Mouse (Mus musculus): ENCODE data around the gene Olfr288. TPM values are rescaled to one million over a fixed set of nuclear protein-coding genes. Genes with fewer than 3 reads are reported as not detected.
A peak's percentile ranks its signal among the peaks of the same experiment; 100 is the strongest.

The Olfr288 gene
- total RNA-seq (2021), result not detected
- long read RNA-seq, experiment 1, result 0 reads
- long read RNA-seq, experiment 2, partial matches to known transcripts, result 0 of 1 reads
- long read RNA-seq, experiment 2, other reads (novel, unspliced or antisense), result 0 of 1 reads

GRCm38 (mm10) chr15:98195442-98195841, at the start of gene Olfr288:
Gene Olfr288, minus strand, starts transcription at chr15:98195542.
- no peak for DNase-seq (ENCODE audit: low spot score in 2 of 2)

GRCm38 (mm10) chr15:98235442-98235841, 40.1 kb upstream of the Olfr288 start:
- no peak for DNase-seq (ENCODE audit: low spot score in 2 of 2)

GRCm38 (mm10) chr15:98234350-98234749, 39.0 kb upstream of the Olfr288 start, which contains the start of gene Olfr286:
Gene Olfr286, minus strand, starts transcription at chr15:98234450.
- no peak for DNase-seq (ENCODE audit: low spot score in 2 of 2)

GRCm38 (mm10) chr15:98226096-98226495, 30.8 kb upstream of the Olfr288 start:
- DNase-seq (ENCODE audit: low spot score in 2 of 2), result no peak

DNA sequence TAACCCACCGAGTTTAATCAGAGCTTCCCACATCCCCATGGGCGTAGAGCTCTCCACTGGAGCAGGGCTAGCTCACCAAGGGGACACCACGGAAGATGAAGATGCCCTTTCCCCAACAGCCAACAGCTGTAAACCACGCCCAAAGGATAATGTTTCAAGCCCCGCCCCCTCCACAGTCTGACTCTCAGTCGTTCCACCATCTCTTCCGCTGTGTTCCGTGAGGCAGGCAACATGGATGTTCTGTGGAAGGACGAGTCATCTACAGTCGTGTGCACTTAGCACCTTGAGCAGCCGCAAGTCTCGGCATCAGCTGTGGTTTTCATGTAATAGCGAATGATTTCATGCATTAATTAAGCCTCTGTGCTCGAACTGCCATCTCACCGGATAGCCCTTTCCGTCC, 30.3 kb upstream of the Olfr288 start:
- DNase-seq (ENCODE audit: low spot score in 2 of 2), result no peak

GRCm38 (mm10) chr15:98222377-98222776, 27.0 kb upstream of the Olfr288 start:
- DNase-seq (ENCODE audit: low spot score in 2 of 2), result no peak

- DNase-seq (ENCODE audit: low spot score in 2 of 2), result no peak
Measured at GRCm38 (mm10) chr15:98220877-98221276, 25.5 kb upstream of the Olfr288 start, which contains the start of the genes Gm44579 and Olfr287. Gene Gm44579, minus strand, starts transcription at chr15:98220977. Gene Olfr287, minus strand, starts transcription at chr15:98221056.

- DNase-seq (ENCODE audit: low spot score in 2 of 2), result no peak
Measured at GRCm38 (mm10) chr15:98214130-98214529, 18.8 kb upstream of the Olfr288 start.

- DNase-seq (ENCODE audit: low spot score in 2 of 2), result no peak
Measured at GRCm38 (mm10) chr15:98213336-98213870, 18.1 kb upstream of the Olfr288 start.

GRCm38 (mm10) chr15:98209676-98210075, 14.3 kb upstream of the Olfr288 start:
- no peak for DNase-seq (ENCODE audit: low spot score in 2 of 2)

DNA sequence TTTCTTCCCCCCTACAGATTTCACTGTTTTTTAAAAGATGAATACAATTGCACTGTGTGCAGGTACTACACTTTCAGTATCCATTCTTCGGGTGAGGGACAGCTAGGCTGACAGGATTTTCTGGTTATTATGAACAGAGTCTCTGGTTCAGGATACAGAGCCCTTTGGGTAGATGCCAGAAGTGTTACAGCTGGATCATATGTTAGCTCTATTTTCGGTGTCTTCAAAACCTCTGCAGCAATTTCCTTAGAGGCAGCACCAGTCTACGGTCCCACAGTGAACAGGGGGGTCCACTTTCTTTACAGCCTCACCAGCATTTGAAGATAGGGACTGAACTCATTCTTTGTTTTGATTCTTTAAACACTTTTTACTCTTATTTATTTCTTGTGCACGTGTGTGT, 10.9 kb downstream of the Olfr288 start:
- DNase-seq (ENCODE audit: low spot score in 2 of 2), result no peak

- DNase-seq (ENCODE audit: low spot score in 2 of 2), result no peak
Measured at GRCm38 (mm10) chr15:98181856-98182570, 13.3 kb downstream of the Olfr288 start.

- peak; percentile 92 to 94 for DNase-seq (ENCODE audit: low spot score in 2 of 2)
Measured at GRCm38 (mm10) chr15:98181132-98181711, 14.1 kb downstream of the Olfr288 start.

DNA sequence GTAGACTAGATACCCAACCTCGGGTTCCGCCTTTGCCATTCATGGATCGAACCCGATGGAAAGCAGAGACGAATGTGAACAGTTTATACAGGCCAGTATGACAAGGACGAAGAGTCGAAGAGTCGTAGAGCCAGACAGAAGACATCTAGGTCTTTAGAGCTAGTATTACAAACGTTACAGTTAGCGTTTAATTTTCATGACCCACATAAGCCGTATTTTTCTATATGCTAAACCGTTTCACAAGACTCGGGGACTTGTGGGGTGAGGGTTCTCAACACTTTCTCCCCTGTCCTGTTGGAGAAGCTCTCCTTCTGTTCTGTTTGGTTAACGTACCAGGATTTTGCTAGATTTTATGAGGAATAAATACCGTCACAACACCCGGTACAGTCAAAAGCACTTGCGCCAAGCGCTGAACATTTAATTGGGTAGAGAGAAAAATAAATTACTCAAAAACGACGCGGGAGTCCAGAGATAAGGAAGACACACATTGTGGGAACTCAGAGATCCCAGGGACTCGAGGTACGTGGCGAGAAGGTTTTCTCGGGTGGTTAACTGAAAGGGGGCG, 14.7 kb downstream of the Olfr288 start:
- no peak for DNase-seq (ENCODE audit: low spot score in 2 of 2)

DNA sequence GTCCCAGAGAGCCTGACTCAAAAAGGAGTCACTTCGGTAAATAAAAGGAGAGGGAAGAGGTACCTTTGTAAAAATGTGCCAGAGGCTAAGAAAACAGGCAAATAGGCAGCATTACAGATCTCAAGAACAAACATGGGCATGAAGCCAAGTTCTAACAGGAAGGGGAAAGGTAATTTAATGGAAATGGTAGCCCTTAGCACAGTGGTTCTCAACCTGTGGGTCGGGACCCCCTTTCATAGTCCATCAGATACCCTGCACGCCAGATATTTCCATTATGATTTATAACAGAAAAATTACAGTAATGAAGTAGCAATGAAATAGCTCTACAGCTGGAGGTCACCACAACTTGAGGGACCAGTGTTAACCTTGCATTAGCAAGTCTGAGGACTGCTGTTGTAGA, 18.0 kb downstream of the Olfr288 start:
- DNase-seq (ENCODE audit: low spot score in 2 of 2), result no peak

GRCm38 (mm10) chr15:98173821-98174220, 21.5 kb downstream of the Olfr288 start:
- DNase-seq (ENCODE audit: low spot score in 2 of 2), result peak; percentile 74 to 81

DNA sequence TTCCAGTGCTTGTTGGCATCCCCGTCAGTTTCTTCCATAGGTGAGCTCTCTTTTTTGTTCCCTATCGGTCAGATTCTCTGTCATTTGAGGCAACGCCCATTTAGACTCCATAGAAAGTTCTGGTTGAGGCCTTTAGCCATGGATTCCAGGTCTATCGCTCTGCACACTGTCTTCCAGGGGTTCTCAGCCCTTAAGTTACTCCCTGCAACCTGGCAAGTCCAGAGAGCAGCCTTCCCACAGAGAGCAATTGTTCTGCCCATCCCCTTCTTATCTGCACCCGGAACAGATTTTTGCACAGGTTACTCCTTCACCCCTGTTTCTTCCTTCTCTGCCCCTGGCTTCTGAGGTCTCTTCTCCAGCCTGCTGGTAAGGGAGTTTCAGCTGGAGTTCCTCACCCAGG, 23.2 kb downstream of the Olfr288 start:
- no peak for DNase-seq (ENCODE audit: low spot score in 2 of 2)

DNA sequence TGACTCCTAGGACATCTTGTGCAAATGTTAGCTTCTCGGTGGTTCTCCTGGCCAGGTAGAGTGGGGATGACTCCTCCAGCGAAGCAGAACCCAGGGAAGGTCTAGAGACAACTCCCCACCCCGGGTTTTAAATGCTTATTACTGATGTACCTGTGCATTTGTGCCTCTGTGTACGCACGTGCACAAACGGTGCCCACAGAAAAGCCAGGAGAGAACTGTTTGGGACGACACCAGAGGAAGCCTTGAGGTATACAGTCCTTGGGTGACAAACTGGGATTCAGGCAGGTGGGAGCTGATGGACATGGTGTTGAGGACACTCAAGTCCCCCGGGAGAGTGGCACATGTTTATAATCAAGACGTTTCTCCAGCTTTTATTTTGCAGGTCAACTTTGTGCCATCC, 24.4 kb downstream of the Olfr288 start:
- no peak for DNase-seq (ENCODE audit: low spot score in 2 of 2)

DNA sequence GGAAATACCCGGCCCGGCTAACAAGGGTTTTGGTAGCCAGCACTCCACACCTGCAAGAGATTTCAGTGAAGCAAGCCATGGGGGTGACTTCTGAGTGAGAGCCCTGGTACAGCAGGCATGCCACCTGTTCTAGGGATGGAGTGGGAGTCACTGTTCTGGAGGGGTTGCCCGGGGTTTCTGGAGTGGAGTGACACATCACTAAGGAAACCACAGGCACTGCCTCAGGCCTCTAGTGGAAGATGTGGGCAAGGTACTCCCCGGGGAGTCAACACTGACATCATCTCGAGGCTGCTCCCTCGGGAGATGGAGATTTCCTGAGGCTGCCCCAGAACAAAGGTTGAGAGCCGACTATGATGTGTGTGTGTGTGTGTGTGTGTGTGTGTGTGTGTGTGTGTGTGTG, 25.0 kb downstream of the Olfr288 start:
- DNase-seq (ENCODE audit: low spot score in 2 of 2), result peak; percentile 52 to 60

GRCm38 (mm10) chr15:98168622-98169004, 26.7 kb downstream of the Olfr288 start:
- no peak for DNase-seq (ENCODE audit: low spot score in 2 of 2)

DNA sequence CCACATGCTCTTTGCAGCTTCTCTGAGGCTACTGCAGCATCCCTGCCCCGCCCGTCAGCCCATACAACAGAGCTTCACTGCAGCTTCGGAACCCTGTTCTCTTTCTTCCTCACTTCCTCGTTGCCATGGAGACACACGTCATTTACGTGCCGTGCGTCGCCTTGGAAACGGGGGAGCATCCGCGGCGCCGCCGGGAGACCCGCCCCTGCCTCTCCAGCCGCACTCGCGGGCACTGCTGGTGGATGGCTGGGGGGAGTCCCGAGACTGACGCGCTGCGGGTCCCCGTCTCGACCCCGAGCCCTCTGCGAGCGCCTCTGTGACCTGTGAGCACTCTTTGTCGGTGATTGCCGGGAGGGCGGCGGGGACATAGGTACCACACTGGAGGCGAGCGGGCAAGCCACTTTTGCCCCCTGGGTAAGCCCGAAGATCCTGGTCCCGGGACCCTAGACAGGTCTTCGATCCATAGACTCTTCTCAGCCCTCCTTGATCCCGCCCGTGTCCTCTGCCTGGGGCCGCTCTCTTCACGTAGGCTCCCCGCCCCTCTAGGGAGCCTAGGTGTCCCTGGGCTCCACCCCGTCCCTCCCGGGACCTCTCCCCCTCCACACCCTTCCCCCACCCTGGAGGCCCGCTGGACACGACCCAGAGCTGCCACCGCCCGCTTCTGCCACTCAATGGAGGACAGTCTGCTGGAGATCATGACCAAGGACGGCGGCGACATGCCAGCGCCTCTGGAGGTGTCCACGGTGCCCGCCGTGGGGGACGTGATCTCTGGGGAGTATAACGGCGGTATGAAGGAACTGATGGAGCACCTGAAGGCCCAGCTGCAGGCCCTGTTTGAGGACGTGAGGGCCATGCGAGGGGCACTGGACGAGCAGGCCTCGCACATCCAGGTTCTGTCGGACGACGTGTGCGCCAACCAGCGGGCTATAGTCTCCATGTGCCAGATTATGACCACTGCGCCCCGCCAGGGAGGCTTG, 27.4 kb downstream of the Olfr288 start:
- DNase-seq (ENCODE audit: low spot score in 2 of 2), result peak; percentile 92 to 93

Data from left cerebral cortex, adult 18-20 months (tissue).